Mouse (Mus musculus): ENCODE measurements at regions not wholly inside any gene's neighbourhood (a gene's known extent, or its start where the extent isn't known, plus 50 kb on each side); places are given as distances from the start of the nearest gene placed in this dataset.

GRCm38 (mm10) chr7:133204485-133204884, 80.3 kb upstream of the Ctbp2 start:
- no peak overlapping the region for H3K4me3 ChIP-seq (ENCODE audit: low read length)
- whole genome bisulfite sequencing, result 39% methylated on average over 1 of the region's 1 CpGs
- no peak overlapping the region for H3K9ac ChIP-seq (ENCODE audit: low read depth, low read length)
- H3K4me2 ChIP-seq (replicated peaks; ENCODE audit: low read depth, low read length), result no peak overlapping the region
- H3K36me3 ChIP-seq (ENCODE audit: control insufficient read depth, insufficient read depth, low read length), result no peaks in the 10 kb centered on the region
- no peaks in the 10 kb centered on the region for H3K27me3 ChIP-seq (ENCODE audit: control insufficient read depth, insufficient read depth, low read length)
- no peaks in the 10 kb centered on the region for H3K9me3 ChIP-seq (ENCODE audit: control insufficient read depth, low read length)
- no peaks in the 10 kb centered on the region for H3K4me1 ChIP-seq (ENCODE audit: control insufficient read depth, insufficient read depth, low read length)
- no peak for ATAC-seq (ENCODE audit: low FRiP score, low TSS enrichment)
- H3K27ac ChIP-seq (ENCODE audit: low read depth, low read length), result no peak overlapping the region

DNA sequence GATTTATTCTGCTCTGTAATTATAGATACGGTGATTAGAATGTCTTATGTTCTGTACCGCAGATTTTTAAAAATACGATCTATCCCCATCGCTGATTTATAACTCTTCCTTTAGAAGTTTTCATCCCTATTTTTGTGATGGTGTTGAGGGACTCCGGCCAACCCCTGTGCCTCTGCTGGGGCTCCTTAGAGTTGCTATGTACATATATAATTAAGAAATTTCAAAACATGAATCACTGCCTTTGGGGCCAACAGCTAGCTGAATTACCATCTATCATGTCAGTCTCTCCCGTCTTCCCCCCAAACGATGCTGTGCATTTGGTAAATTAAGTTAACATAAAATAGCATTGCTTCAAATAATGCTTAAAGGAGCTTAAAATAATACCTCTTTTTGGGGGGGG, 79.8 kb upstream of the Ctbp2 start:
- WGBS, result 59% methylated on average over 7 of the region's 7 CpGs
- Histone ChIP-seq H3K9me3 (ENCODE audit: control insufficient read depth, low read length) (no peaks in the 10 kb centered on the region), H3K4me3 (ENCODE audit: low read length) (no peak overlapping the region), H3K4me1 (ENCODE audit: control insufficient read depth, insufficient read depth, low read length) (no peaks in the 10 kb centered on the region), H3K9ac (ENCODE audit: low read depth, low read length) (no peak overlapping the region), H3K27ac (ENCODE audit: low read depth, low read length) (no peak overlapping the region), H3K27me3 (ENCODE audit: control insufficient read depth, insufficient read depth, low read length) (no peaks in the 10 kb centered on the region), H3K36me3 (ENCODE audit: control insufficient read depth, insufficient read depth, low read length) (no peaks in the 10 kb centered on the region), H3K4me2 (replicated peaks; ENCODE audit: low read depth, low read length) (no peak overlapping the region)
- peak; percentile 66; the same call in 1 of the 2 replicates for ATAC-seq (ENCODE audit: low FRiP score, low TSS enrichment)

- Histone ChIP-seq H3K36me3 (ENCODE audit: control insufficient read depth, insufficient read depth, low read length) (no peaks in the 10 kb centered on the region), H3K27ac (ENCODE audit: low read depth, low read length) (no peak overlapping the region), H3K4me2 (replicated peaks; ENCODE audit: low read depth, low read length) (no peak overlapping the region), H3K9me3 (ENCODE audit: control insufficient read depth, low read length) (no peaks in the 10 kb centered on the region), H3K9ac (ENCODE audit: low read depth, low read length) (no peak overlapping the region), H3K4me1 (ENCODE audit: control insufficient read depth, insufficient read depth, low read length) (no peaks in the 10 kb centered on the region), H3K4me3 (ENCODE audit: low read length) (no peak overlapping the region), H3K27me3 (ENCODE audit: control insufficient read depth, insufficient read depth, low read length) (no peaks in the 10 kb centered on the region)
- ATAC-seq (ENCODE audit: low FRiP score, low TSS enrichment), result 0 out of 2 replicates have a peak, but pooled peaks have one; percentile 55
- WGBS, result 43% methylated on average over 13 of the region's 13 CpGs
These were observed 78.1 kb upstream of the Ctbp2 start for GRCm38 (mm10) chr7:133202092-133202880.

DNA sequence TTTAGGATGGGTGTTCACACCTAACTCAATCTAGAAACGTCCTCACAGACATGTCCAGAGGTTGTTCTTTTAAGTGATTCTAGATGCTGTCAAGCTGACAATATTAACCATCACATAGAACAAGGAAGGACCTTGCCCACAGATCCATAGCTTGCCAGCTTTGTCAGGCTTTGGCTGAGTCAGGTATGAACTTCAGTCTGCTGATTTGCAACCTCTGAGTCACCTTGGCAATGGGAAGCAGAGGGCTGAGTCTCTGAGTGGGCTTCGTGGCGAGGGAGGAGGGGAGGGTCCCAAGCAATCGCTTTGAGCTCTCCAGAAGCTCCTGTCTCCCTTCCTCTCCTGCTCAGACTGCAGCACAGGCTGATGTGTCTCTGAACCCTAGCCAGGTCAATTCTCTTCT, 74.9 kb upstream of the Ctbp2 start:
- Histone ChIP-seq H3K27ac (ENCODE audit: low read depth, low read length) (no peak overlapping the region), H3K4me2 (replicated peaks; ENCODE audit: low read depth, low read length) (no peak overlapping the region), H3K4me3 (ENCODE audit: low read length) (no peak overlapping the region), H3K36me3 (ENCODE audit: control insufficient read depth, insufficient read depth, low read length) (no peaks in the 10 kb centered on the region), H3K4me1 (ENCODE audit: control insufficient read depth, insufficient read depth, low read length) (no peaks in the 10 kb centered on the region), H3K27me3 (ENCODE audit: control insufficient read depth, insufficient read depth, low read length) (no peaks in the 10 kb centered on the region), H3K9me3 (ENCODE audit: control insufficient read depth, low read length) (no peaks in the 10 kb centered on the region), H3K9ac (ENCODE audit: low read depth, low read length) (no peak overlapping the region)
- ATAC-seq (ENCODE audit: low FRiP score, low TSS enrichment), result no peak
- WGBS, result 63% methylated on average over 4 of the region's 4 CpGs

DNA sequence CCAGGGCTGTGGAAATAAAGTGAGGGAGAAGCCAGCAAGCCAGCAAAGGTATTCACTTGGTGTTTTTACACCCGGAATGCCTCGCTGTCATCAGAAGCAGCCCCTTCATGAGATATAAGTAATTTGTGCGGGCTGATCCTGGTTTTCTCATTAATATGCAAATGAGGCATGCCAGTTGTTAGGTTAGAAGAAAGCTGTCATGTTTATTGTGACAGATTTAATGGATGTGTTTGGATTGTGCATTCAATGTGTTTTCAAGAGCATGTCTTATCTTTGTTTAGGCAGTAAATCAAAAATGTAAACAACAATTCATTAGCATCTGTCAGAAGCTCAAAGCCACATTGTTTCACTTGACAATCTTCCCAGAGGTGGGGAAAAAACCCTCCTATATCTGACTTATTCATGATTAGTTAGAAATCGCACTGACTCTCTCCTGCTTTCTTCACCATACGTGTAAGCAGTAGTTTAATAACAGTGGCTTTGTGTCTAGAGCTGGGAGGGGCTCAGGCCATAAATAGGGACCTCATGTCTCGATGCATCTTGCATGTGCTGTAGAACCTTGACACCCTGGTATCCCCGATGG, 65.8 kb upstream of the Ctbp2 start:
- H3K4me2 ChIP-seq (replicated peaks; ENCODE audit: low read depth, low read length), result no peak overlapping the region
- H3K36me3 ChIP-seq (ENCODE audit: control insufficient read depth, insufficient read depth, low read length), result no peaks in the 10 kb centered on the region
- WGBS, result 67% methylated on average over 7 of the region's 7 CpGs
- no peaks in the 10 kb centered on the region for H3K9me3 ChIP-seq (ENCODE audit: control insufficient read depth, low read length)
- no peaks in the 10 kb centered on the region for H3K27me3 ChIP-seq (ENCODE audit: control insufficient read depth, insufficient read depth, low read length)
- no peak overlapping the region for H3K4me3 ChIP-seq (ENCODE audit: low read length)
- no peak overlapping the region for H3K9ac ChIP-seq (ENCODE audit: low read depth, low read length)
- no peak overlapping the region for H3K27ac ChIP-seq (ENCODE audit: low read depth, low read length)
- ATAC-seq (ENCODE audit: low FRiP score, low TSS enrichment), result no peak
- 0 out of 2 replicates have a peak, but pooled peaks cover 5% of the 10 kb centered on the region for H3K4me1 ChIP-seq (ENCODE audit: control insufficient read depth, insufficient read depth, low read length)

GRCm38 (mm10) chr7:133185931-133186601, 61.9 kb upstream of the Ctbp2 start:
- ATAC-seq (ENCODE audit: low FRiP score, low TSS enrichment), result peak; percentile 85
- no peaks in the 10 kb centered on the region for H3K9me3 ChIP-seq (ENCODE audit: control insufficient read depth, low read length)
- H3K27me3 ChIP-seq (ENCODE audit: control insufficient read depth, insufficient read depth, low read length), result no peaks in the 10 kb centered on the region
- H3K4me1 ChIP-seq (ENCODE audit: control insufficient read depth, insufficient read depth, low read length), result 0 out of 2 replicates have a peak, but pooled peaks cover 5% of the 10 kb centered on the region
- WGBS, result 10% methylated on average over 12 of the region's 12 CpGs
- no peaks in the 10 kb centered on the region for H3K36me3 ChIP-seq (ENCODE audit: control insufficient read depth, insufficient read depth, low read length)
- H3K27ac ChIP-seq (ENCODE audit: low read depth, low read length), result peak overlapping the region; percentile 76
- H3K4me2 ChIP-seq (replicated peaks; ENCODE audit: low read depth, low read length), result peak overlapping the region; percentile 46
- no peak overlapping the region for H3K9ac ChIP-seq (ENCODE audit: low read depth, low read length)
- H3K4me3 ChIP-seq (ENCODE audit: low read length), result peak overlapping the region; percentile 20; the same call in 1 of the 2 replicates

GRCm38 (mm10) chr7:133184905-133185594, 60.9 kb upstream of the Ctbp2 start:
- no peak overlapping the region for H3K27ac ChIP-seq (ENCODE audit: low read depth, low read length)
- H3K27me3 ChIP-seq (ENCODE audit: control insufficient read depth, insufficient read depth, low read length), result no peaks in the 10 kb centered on the region
- 53% methylated on average over 16 of the region's 16 CpGs for WGBS
- no peak overlapping the region for H3K9ac ChIP-seq (ENCODE audit: low read depth, low read length)
- H3K9me3 ChIP-seq (ENCODE audit: control insufficient read depth, low read length), result no peaks in the 10 kb centered on the region
- H3K4me2 ChIP-seq (replicated peaks; ENCODE audit: low read depth, low read length), result no peak overlapping the region; the same call in 1 of the 2 replicates
- 0 out of 2 replicates have a peak, but pooled peaks cover 5% of the 10 kb centered on the region for H3K4me1 ChIP-seq (ENCODE audit: control insufficient read depth, insufficient read depth, low read length)
- H3K4me3 ChIP-seq (ENCODE audit: low read length), result peak overlapping the region; percentile 13; the same call in 1 of the 2 replicates
- H3K36me3 ChIP-seq (ENCODE audit: control insufficient read depth, insufficient read depth, low read length), result no peaks in the 10 kb centered on the region
- peak; percentile 32; the same call in 1 of the 2 replicates for ATAC-seq (ENCODE audit: low FRiP score, low TSS enrichment)

DNA sequence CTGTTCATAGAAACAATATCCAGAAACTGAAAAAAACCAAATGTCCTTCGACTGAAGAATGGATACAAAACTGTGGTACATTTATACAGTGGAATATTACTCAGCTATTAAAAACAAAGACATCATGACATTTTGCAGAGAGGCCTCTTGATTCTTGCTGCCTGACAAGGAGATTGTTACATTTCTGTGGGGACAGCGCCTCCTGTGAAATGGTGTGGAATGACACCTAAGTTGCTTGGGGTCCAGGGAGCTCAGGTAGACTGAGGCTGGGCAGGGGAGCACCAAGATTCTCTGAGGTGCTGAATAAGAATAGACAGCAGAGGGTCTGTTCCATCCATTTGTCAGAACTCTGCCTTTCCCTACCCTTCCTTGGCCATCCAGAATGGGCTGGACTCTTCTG, 57.2 kb upstream of the Ctbp2 start:
- 59% methylated on average over 2 of the region's 2 CpGs for WGBS
- H3K36me3 ChIP-seq (ENCODE audit: control insufficient read depth, insufficient read depth, low read length), result no peaks in the 10 kb centered on the region
- H3K4me3 ChIP-seq (ENCODE audit: low read length), result no peak overlapping the region
- H3K4me2 ChIP-seq (replicated peaks; ENCODE audit: low read depth, low read length), result no peak overlapping the region
- no peak overlapping the region for H3K9ac ChIP-seq (ENCODE audit: low read depth, low read length)
- no peak for ATAC-seq (ENCODE audit: low FRiP score, low TSS enrichment)
- H3K4me1 ChIP-seq (ENCODE audit: control insufficient read depth, insufficient read depth, low read length), result 0 out of 2 replicates have a peak, but pooled peaks cover 5% of the 10 kb centered on the region
- H3K27ac ChIP-seq (ENCODE audit: low read depth, low read length), result no peak overlapping the region
- no peaks in the 10 kb centered on the region for H3K9me3 ChIP-seq (ENCODE audit: control insufficient read depth, low read length)
- H3K27me3 ChIP-seq (ENCODE audit: control insufficient read depth, insufficient read depth, low read length), result no peaks in the 10 kb centered on the region
